Mouse (Mus musculus): ENCODE measurements around the gene Ostc. TPM values are rescaled to one million over a fixed set of nuclear protein-coding genes. Genes with fewer than 3 reads are reported as not detected.

Ostc gene
- 10 to 100 TPM; 57.4 to 62.9 TPM for total RNA-seq (2023)

DNA sequence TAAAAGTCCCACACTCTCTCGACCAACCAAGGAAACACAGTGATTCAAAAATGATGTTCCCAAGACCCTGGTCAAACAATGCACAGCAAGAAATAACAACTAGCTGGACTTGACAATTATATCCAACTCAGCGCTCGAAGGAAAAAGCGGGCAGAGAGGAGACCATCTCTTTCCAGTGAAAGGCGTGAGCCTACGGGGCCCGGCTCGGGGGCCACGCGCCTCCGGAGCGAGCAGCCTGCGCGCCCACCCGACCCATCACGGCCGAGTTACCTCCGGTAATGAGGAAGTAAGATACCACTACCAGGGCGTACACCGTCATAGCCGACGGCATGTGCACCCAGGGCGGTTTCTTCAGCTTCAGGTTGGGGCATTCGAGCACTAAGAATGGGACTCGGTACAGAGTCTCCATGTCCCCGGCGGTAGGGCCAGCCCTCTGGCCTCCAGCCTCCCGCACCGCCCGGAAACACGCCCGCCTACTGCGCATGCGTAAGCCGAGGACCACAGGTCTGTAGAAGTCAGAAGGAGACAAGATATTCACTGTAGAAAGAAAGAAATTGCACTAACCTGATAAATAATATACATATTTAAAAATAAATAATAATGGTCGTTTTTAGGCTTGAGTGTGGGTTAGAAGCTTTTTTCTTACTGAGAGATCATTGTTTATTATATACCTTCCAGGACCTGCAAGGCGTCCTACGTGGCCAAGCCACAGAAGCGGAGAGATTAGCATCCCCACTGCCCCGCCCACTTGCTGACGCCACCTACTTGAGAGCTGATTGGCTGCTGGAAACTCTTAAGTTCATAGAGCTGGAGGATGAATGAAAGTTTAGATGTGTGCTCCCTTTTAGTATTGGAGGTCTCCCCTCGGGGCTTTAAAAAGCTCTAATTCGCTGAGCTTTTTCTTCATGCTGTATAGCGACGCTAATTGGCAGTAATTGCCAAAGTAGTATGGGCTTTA is at the start of gene Ostc:
Ostc (minus strand) TSS at position 478 of the 958 bp plus-strand sequence.

GRCm38 (mm10) chr3:130730189-130730653 is 21.0 kb upstream of the Ostc start, which contains the start of gene Rpl34:
TSS of gene Rpl34 (minus strand) at chr3:130730398.

Other genes with a start within 250 kb of the Ostc start
- not detected for gene Etnppl, start 92.0 kb downstream of the Ostc start, total RNA-seq (2023)
- gene Rpl34, start 21.0 kb upstream of the Ostc start, total RNA-seq (2023), result 100 to 1,000 TPM; 569 to 611 TPM

Measured in neutrophil, adult 59 days (primary cell).